Mouse (Mus musculus): Measurements from ENCODE around the gene Slc25a47.

- TF ChIP-seq CTCF (IDR thresholded peaks at IDR 0.05; ENCODE audit: low read depth, low read length): no peak
- TF ChIP-seq POLR2A (IDR thresholded peaks at IDR 0.05; ENCODE audit: borderline replicate concordance, low read depth, low read length): no peak
Measured at GRCm38 (mm10) chr12:108826282-108826957, 9.4 kb upstream of the Slc25a47 start.

Data from bone marrow macrophage, adult 2 months (primary cell).